Mouse (Mus musculus): ENCODE measurements around the gene Slc38a7.

GRCm38 (mm10) chr8:95805482-95805881, 47.9 kb downstream of the Slc38a7 start:
- TF ChIP-seq CTCF (IDR thresholded peaks at IDR 0.05; ENCODE audit: extremely low read depth, insufficient read length, insufficient replicate concordance, low read depth, low read length), result no peak
- no peak for TF ChIP-seq POLR2A (IDR thresholded peaks at IDR 0.05; ENCODE audit: low read depth, low read length)

Data from small intestine, adult 2 months (tissue).